8 mouse cellular contexts compared by ENCODE assay signal in the genomic region with DNA sequence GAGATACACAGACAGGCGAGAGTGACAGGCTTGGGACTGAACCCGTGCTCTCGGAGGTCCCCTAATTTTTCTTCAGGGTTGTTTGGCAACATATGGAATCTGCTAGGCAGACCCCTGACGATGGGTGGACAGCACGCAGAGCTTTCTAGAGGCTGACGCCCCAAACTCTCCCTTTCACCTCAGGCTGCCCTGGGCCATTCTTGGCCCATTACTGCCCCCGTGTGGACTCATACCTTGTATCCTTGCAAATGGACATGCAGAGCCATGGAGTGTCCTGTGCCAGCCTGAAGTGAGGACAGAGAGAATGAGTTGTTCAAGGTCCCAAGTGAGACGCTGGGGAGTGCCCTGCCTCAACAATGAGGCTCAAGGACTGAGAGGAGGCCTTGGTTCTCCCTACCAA. TPM values are rescaled to one million over a fixed set of nuclear protein-coding genes. Genes with fewer than 3 reads are reported as not detected.
A peak's percentile ranks its signal among the peaks of the same experiment; 100 is the strongest.
DNase-seq lines count a peak whose midpoint lies in the region; ATAC-seq and TF ChIP-seq lines count a peak whose summit lies in the region.

No protein-coding gene starts in this region.

- WGBS in intestine, postnatal 0 days = 28% methylated on average over 8 of the region's 8 CpGs
- WGBS in liver, postnatal 0 days (ENCODE audit: insufficient replicate concordance) = 22% methylated on average over 8 of the region's 8 CpGs

- DNase-seq in right cerebral cortex, adult 18-20 months = peak; percentile 44
- no peak for DNase-seq in right cerebral cortex, postnatal 25 days
- peak; percentile 93 for DNase-seq in adrenal gland, postnatal 14 days
- DNase-seq in embryo, embryonic 9.5 days (ENCODE audit: extremely low spot score) = peak; percentile 85
- DNase-seq in liver, postnatal 0 days = peak; percentile 84
- peak; percentile 51 for DNase-seq in retina, postnatal 7 days (ENCODE audit: low read depth, low spot score)
- DNase-seq in urinary bladder, postnatal 4 days (ENCODE audit: low spot score in 2 of 2) = peak; percentile 55 to 73

- peaks cover 5% of the 10 kb centered on the region; the same call in 1 of the 2 replicates for H3K4me1 ChIP-seq in intestine, postnatal 0 days (replicated peaks; ENCODE audit: control insufficient read depth, insufficient read depth, low read length)
- H3K4me1 ChIP-seq in liver, postnatal 0 days (ENCODE audit: insufficient read depth) = peaks cover 21% of the 10 kb centered on the region

- no peak overlapping the region for H3K9ac ChIP-seq in intestine, postnatal 0 days (ENCODE audit: low read depth, low read length)
- H3K9ac ChIP-seq in liver, postnatal 0 days (replicated peaks) = no peak overlapping the region

- no peak for TF ChIP-seq EP300 in liver, postnatal 0 days (IDR thresholded peaks at IDR 0.05; ENCODE audit: low read depth)

- no peaks in the 10 kb centered on the region for H3K27me3 ChIP-seq in intestine, postnatal 0 days (replicated peaks; ENCODE audit: control insufficient read depth, insufficient read depth, low read length)
- H3K27me3 ChIP-seq in liver, postnatal 0 days (ENCODE audit: insufficient read depth, low read length) = no peaks in the 10 kb centered on the region

- ATAC-seq in intestine, postnatal 0 days = no peak
- no peak for ATAC-seq in liver, postnatal 0 days

- H3K36me3 ChIP-seq in intestine, postnatal 0 days (ENCODE audit: control insufficient read depth, insufficient read depth) = peaks cover 5% of the 10 kb centered on the region
- H3K36me3 ChIP-seq in liver, postnatal 0 days (replicated peaks; ENCODE audit: insufficient read depth, low read length) = peaks cover 6% of the 10 kb centered on the region

- peak; percentile 83 for TF ChIP-seq CTCF in intestine, postnatal 0 days (IDR thresholded peaks at IDR 0.05; ENCODE audit: low read depth)
- peak; percentile 88 for TF ChIP-seq CTCF in liver, postnatal 0 days (IDR thresholded peaks at IDR 0.05; ENCODE audit: low read depth)

- H3K4me3 ChIP-seq in intestine, postnatal 0 days (ENCODE audit: low read depth, low read length) = no peak overlapping the region
- H3K4me3 ChIP-seq in liver, postnatal 0 days (ENCODE audit: low read depth, low read length) = no peak overlapping the region

- H3K27ac ChIP-seq in intestine, postnatal 0 days (ENCODE audit: low read depth, low read length) = no peak overlapping the region
- H3K27ac ChIP-seq in liver, postnatal 0 days (ENCODE audit: low read depth) = no peak overlapping the region

- no peaks in the 10 kb centered on the region for H3K9me3 ChIP-seq in intestine, postnatal 0 days (ENCODE audit: control insufficient read depth)
- H3K9me3 ChIP-seq in liver, postnatal 0 days (ENCODE audit: low read length) = no peaks in the 10 kb centered on the region

- no peak overlapping the region for H3K4me2 ChIP-seq in intestine, postnatal 0 days (replicated peaks; ENCODE audit: low read depth)
- H3K4me2 ChIP-seq in liver, postnatal 0 days (ENCODE audit: low read depth, low read length) = no peak overlapping the region

RNA-seq across cellular contexts. Expression of gene Phykpl, which starts 1.8 kb away (rescaled TPM):
- total RNA-seq in adrenal gland, postnatal 14 days (2021) = 27.8 and 29.1 TPM in 2 replicates
- polyA plus RNA-seq in intestine, postnatal 0 days (2015; fragmentation: Nextera tagmentation; extraction: Ambion mirVana) = 22.7 and 24.2 TPM in 2 replicates
- polyA plus RNA-seq in liver, postnatal 0 days (2015; fragmentation: Nextera tagmentation; extraction: Ambion mirVana) = 14.5 TPM in 2 replicates

RNA-seq across cellular contexts. Expression of gene Hnrnpab, which starts 23.9 kb away (rescaled TPM):
- total RNA-seq in adrenal gland, postnatal 14 days (2021) = 354 and 356 TPM in 2 replicates
- 181 and 191 TPM in 2 replicates for polyA plus RNA-seq in intestine, postnatal 0 days (2015; fragmentation: Nextera tagmentation; extraction: Ambion mirVana)
- polyA plus RNA-seq in liver, postnatal 0 days (2015; fragmentation: Nextera tagmentation; extraction: Ambion mirVana) = 114 and 130 TPM in 2 replicates

RNA-seq across cellular contexts. Expression of gene Nhp2, which starts 36.8 kb away (rescaled TPM):
- total RNA-seq in adrenal gland, postnatal 14 days (2021) = 64.2 and 74.7 TPM in 2 replicates
- 98.2 and 101 TPM in 2 replicates for polyA plus RNA-seq in intestine, postnatal 0 days (2015; fragmentation: Nextera tagmentation; extraction: Ambion mirVana)
- 70.1 and 76.2 TPM in 2 replicates for polyA plus RNA-seq in liver, postnatal 0 days (2015; fragmentation: Nextera tagmentation; extraction: Ambion mirVana)

RNA-seq across cellular contexts. Expression of gene Rmnd5b, which starts 53.0 kb away (rescaled TPM):
- total RNA-seq in adrenal gland, postnatal 14 days (2021) = 39.0 and 39.9 TPM in 2 replicates
- polyA plus RNA-seq in intestine, postnatal 0 days (2015; fragmentation: Nextera tagmentation; extraction: Ambion mirVana) = 32.4 and 34.2 TPM in 2 replicates
- polyA plus RNA-seq in liver, postnatal 0 days (2015; fragmentation: Nextera tagmentation; extraction: Ambion mirVana) = 13.0 and 16.0 TPM in 2 replicates
